Mouse (Mus musculus): ENCODE measurements around the gene Abcc4. TPM values are rescaled to one million over a fixed set of nuclear protein-coding genes. Genes with fewer than 3 reads are reported as not detected.
A peak's percentile ranks its signal among the peaks of the same experiment; 100 is the strongest.

Abcc4 gene
- total RNA-seq, 2 experiments from 2014 or later: 8.7 to 11.1 TPM

DNA sequence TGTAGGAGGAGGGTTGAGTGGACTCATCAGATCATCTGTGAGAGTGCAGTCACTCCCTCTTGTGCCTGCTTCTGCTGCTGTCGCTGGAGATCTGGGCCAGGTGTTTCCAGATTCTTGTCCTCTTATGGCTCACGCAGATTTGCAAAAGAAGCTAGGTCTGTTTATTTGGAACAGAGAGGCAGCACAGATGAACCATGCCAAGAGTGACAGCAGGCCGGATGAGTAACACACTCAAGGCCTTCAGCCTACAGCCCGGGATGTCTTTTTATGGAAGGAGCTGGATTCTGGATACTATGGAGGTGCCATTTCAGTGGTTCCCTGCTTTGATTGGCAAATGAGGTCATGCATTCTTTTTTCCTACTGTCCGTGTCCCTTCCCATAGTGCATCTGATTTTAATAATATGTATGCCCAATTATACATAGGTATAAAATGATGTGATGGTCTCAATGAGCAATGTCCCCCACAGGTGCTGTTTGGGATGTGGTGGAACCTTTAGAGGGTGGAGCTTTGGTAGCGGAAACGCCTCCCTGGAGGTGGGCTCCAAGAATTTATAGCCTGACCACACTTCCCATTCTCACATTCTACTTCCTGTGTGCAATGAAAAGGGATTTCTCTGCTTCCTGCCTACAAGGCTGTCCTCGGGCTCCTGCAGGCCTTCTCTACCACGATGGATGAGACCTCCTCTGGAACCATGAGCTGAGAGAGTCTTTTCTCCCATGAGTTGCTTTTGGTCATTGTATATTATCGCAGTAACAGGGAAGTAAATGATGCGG is 18.1 kb upstream of the Abcc4 start:
- Histone ChIP-seq H3K27ac (0 out of 2 replicates have a peak overlapping the region, but pooled peaks have one; percentile 28), H3K4me3 (no peak overlapping the region)
- peak; percentile 9 to 45 for DNase-seq (ENCODE audit: low spot score in 2 of 2)
- TF ChIP-seq CTCF (conservative IDR thresholded peaks at IDR 0.05): no peak

DNA sequence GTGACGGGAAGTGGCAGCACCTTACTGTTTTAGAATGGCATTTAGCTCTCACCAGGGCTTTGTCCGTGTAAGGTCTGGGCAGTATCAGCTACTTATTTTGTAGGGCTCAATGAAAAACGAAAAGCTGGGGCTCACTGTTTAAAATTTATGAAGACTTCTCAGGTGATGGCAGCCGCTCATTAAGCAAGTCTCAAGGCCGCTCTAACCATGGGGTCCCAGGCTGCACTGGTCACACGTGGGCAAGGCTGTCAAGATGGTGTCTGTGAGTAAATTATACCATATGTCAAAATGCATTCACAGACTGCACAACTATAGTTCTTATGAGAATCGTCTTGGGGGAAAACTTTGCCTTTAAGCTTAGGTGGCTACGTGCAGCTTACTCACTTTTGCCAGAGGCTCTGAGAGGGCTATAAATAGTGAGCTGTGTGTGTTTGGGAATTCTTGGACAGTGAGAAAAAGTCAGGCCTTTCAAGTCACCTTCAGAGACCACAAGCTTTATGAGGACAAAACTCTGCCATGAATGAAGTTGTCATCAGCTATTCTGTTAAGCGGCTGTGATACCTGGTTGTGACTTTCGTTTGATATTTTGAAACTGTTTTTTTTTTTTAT is 13.7 kb upstream of the Abcc4 start:
- no peak for TF ChIP-seq CTCF (conservative IDR thresholded peaks at IDR 0.05)
- no peak overlapping the region for H3K27ac ChIP-seq
- H3K4me3 ChIP-seq: no peak overlapping the region
- DNase-seq (ENCODE audit: low spot score in 2 of 2): no peak

DNA sequence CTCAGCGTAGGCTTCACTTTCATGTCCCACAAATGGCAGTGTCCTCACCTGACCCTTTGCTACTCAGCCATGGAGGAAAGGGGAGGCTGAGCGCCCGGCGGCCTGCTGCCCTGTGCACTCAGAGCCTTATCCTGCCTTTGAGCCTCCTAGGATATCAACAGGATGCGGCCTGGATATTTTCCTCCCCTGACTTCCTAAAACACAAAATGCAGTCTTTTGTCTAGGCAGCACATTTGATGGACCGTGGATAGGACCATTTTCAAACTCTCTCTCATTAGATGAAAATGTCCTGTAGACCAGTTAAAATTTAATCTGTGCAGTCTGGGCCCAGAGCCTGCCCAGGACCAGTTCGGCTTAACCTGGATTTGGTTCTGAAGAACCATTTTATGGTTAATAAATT is 12.6 kb upstream of the Abcc4 start:
- no peak for TF ChIP-seq CTCF (conservative IDR thresholded peaks at IDR 0.05)
- Histone ChIP-seq H3K4me3 (no peak overlapping the region), H3K27ac (0 out of 2 replicates have a peak overlapping the region, but pooled peaks have one; percentile 39)
- no peak for DNase-seq (ENCODE audit: low spot score in 2 of 2)

DNA sequence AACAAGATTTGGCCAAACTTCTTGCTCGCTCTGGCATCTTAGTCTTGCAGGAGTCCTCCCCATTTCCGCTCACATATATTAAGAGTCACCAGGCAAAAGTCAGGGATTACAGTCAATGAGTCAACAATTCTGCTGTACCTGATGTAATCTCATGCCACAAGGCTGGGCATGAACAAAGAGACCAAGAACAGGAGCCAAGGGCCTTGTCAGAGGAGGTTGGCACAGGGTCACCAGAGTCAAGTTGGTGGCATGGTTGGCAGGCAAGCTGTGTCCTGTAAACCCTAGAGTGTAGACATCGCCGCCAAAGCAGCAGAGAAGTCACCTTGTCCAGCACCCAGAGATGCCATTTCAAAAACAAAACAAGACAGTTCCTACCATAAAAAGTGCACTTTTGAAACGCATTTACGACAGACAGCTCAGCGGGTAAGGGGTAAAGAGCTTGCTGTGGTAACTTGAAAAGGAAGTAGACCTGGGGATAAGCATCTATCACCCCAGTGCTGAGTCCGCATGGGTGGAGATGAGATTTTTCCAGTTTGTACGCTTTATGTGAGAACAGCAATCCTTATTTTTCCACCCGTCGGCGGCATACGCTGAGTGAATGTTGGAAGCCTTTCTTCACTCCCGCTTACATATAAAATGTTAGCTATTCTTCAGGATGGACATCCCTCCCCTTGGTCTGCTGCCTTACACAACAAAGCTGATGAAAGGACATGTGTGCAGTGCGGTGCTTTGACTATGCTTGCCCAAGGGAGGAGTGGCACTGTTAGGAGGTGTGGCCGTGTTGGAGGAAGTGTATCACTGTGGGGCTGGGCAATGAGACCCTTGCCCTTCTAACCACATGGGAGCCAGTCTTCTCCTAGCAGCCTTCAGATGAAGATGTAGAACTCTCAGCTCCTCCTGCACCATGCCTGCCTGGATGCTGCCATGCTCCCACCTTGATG is 10.6 kb upstream of the Abcc4 start:
- H3K27ac ChIP-seq: no peak overlapping the region
- TF ChIP-seq CTCF (conservative IDR thresholded peaks at IDR 0.05): no peak
- DNase-seq (ENCODE audit: low spot score in 2 of 2): no peak
- H3K4me3 ChIP-seq: no peak overlapping the region

DNA sequence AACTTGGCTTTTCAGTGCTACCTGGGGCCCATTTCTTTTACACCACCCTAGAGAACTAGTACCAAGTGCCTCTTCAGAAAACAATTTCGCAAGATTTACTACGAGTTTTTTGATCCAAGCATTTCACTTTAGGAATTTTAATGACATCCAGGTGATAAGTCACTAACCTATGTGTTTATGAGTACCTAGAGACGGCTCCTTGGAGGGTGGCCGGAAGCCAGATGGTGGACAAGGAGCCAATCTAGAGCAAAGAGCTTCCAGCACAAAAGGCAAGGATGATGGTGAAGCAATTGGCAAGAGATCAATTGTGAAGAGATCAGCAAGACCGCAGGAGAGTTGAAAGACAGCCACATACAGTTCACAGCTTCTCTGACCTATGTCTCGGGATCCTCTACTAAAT is 8.7 kb upstream of the Abcc4 start:
- Histone ChIP-seq H3K4me3 (no peak overlapping the region), H3K27ac (no peak overlapping the region)
- DNase-seq (ENCODE audit: low spot score in 2 of 2): no peak
- TF ChIP-seq CTCF (conservative IDR thresholded peaks at IDR 0.05): no peak

DNA sequence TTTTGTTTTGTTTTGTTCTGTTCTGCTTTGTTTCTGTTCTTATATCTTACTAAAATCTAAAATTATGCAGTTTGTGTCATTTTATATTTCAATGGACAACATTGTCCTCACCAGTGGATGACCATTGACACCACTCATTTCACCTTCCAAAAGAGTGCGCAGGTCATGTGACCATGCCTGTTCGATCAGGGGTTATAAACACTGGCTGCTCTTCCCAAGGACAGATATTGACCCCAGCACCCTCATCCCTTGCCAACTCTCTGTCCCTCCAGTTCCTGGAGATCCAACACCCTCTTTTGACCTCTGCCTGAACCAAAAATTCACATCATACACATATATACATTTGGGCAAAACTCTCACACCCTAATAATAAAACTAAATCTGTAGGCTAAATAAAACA is 8.3 kb upstream of the Abcc4 start:
- TF ChIP-seq CTCF (conservative IDR thresholded peaks at IDR 0.05): no peak
- H3K27ac ChIP-seq: no peak overlapping the region

DNA sequence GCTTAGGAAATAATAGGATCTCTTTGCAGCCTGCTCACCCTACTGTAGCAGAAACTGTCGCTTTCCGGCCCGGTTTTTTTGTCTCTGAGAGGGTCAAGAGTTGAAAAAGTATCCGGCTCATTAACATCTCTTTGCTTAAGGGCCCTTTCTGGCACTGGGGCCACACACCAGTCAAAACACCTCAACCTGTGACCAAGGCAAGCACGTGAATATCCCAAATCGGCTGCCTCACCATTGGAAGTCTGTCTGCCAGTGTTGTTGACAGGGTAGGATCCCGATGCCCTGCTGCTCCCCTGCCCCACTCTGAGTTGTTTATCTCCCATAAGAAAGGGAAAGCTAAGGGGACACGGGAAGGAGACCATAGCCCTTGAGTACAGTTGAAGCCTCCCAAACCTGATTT is 7.8 kb upstream of the Abcc4 start:
- TF ChIP-seq CTCF (conservative IDR thresholded peaks at IDR 0.05): no peak
- no peak for DNase-seq (ENCODE audit: low spot score in 2 of 2)
- Histone ChIP-seq H3K27ac (no peak overlapping the region), H3K4me3 (peak overlapping the region; percentile 26)

More for the DNA sequence above, 8.3 kb upstream of the Abcc4 start:
- H3K4me3 ChIP-seq: no peak overlapping the region
- DNase-seq (ENCODE audit: low spot score in 2 of 2): no peak

DNA sequence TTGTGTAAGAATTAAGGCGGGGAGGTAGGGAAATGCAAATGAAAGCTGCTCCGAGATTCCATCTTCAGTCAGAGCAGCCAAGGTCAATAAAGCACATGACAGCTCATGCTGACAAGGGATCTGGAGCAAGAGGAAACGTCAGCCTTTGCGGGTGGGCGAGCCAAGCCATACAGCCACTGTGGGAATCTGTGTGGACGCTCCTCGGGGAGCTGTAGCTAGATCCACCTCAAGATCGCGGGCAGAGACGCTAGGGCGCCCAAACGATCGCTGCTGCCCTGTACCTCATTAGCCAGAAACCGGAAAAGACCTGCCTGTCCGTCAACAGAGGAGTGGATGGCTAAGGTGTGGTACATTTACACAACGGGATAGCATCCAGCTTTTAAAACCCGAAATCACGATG is 7.4 kb upstream of the Abcc4 start:
- H3K4me3 ChIP-seq: peak overlapping the region; percentile 26
- DNase-seq (ENCODE audit: low spot score in 2 of 2): no peak
- H3K27ac ChIP-seq: no peak overlapping the region
- no peak for TF ChIP-seq CTCF (conservative IDR thresholded peaks at IDR 0.05)

DNA sequence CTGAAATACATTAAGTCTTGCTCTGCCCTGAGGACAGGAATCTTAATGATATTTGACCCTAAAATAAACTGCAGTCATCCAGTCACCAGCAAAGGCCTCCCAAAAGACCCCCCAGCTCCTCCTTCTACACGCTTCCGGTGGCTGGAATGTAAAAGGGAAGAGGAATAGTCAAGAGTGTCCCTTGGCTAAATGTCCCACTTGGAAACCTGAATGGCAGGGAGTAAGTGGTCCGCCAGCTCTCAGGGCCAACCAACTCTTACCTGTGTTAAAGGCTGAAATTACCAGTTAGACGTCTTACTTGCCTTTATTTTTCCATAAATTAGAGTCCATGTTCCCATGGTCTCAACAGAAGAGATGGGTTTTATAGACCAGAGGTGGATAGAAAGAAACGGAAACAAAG is 6.9 kb upstream of the Abcc4 start:
- no peak for TF ChIP-seq CTCF (conservative IDR thresholded peaks at IDR 0.05)
- Histone ChIP-seq H3K4me3 (no peak overlapping the region), H3K27ac (no peak overlapping the region)
- no peak for DNase-seq (ENCODE audit: low spot score in 2 of 2)

DNA sequence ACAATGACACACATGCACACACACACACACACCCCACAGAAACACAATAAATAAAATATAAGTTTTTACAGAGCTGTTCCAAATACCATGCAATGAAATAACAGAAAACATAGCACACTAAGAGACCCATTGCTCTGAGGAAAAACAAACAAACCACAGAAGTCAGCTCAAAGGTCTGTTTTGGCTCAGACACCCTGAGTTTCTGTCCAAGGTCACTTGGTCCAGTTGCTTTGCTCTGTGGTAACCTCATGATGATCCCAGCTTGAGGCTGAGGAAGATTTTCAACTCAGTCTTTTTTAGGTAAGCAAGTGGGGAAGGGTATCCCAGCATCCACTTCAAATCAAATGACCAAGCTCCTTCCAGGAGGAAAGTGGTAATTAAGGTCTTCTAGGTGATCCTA is 4.9 kb upstream of the Abcc4 start:
- no peak for TF ChIP-seq CTCF (conservative IDR thresholded peaks at IDR 0.05)
- no peak overlapping the region for H3K4me3 ChIP-seq
- H3K27ac ChIP-seq: no peak overlapping the region
- no peak for DNase-seq (ENCODE audit: low spot score in 2 of 2)

DNA sequence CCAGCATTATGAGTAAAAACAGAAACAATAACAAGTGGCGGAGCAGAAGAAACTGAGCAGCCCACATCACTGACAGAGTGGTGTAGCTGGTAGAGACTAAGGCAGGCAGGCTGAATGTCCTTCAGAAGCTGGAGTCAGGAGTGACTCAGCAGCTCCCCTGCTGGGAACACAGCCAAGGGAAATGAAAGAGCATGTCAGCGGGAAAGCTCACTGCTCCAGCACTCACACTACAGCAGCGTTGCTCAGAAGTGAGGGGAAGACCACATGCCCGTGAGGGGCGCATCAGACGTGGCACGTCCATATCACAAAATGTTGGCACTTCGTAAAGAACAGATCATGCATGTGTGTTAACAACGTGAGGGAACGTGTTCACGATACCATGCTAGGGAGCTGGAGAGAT is 3.7 kb upstream of the Abcc4 start:
- H3K4me3 ChIP-seq: no peak overlapping the region; the same call in 1 of the 2 replicates
- DNase-seq (ENCODE audit: low spot score in 2 of 2): peak; percentile 80 to 84
- peak; percentile 67 for TF ChIP-seq CTCF (conservative IDR thresholded peaks at IDR 0.05)
- H3K27ac ChIP-seq: peak overlapping the region; percentile 73

DNA sequence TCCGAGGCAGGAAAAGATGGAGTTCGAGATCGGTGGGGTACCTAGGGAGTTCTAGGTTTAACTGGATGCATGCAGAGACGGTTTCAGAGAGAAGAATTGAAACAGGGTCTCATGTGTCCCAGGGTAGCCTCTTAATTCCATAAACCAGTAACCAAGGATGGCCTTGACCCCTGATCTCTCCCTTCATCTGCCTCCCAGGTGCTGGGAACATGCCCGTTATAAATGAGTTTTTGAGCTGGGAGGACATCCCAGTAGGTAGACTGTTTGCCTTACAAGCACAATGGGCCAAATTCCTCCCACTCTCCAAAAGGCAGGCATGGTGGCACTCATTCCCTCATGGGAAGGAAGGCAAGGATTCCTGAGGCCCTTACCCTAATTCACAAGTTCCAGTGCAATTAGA is 2.1 kb upstream of the Abcc4 start:
- no peak for TF ChIP-seq CTCF (conservative IDR thresholded peaks at IDR 0.05)
- H3K4me3 ChIP-seq: no peak overlapping the region
- H3K27ac ChIP-seq: no peak overlapping the region
- DNase-seq (ENCODE audit: low spot score in 2 of 2): no peak

DNA sequence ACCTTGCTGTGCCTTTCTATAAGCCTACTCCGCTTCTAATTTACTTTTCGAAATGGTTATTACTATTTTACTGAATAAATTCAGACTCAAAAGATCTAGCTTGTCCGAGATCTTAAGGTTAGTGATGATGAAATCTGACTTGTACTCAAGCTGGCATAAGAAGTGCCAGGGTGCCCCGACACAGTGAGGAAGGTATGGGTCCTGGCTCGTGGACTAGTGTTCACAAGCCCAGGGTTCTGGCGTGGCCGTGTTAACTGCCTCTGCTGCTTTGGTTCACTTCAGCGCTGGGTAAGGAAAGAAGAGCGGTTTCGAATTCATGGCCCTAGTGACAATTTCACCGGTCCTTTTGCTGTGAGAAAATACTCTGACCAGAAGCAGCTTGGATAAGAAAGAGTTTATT is 943 bp upstream of the Abcc4 start:
- no peak for DNase-seq (ENCODE audit: low spot score in 2 of 2)
- peak overlapping the region; percentile 88 for H3K27ac ChIP-seq
- H3K4me3 ChIP-seq: peak overlapping the region; percentile 87; the same call in 1 of the 2 replicates
- no peak for TF ChIP-seq CTCF (conservative IDR thresholded peaks at IDR 0.05)

All from layer of hippocampus, adult 2 months (tissue).